Mouse (Mus musculus) lung, adult 2 months (tissue): ENCODE results near the gene Fcamr.

Experiments used
- CTCF ChIP-seq: fragments of 200-500 bp; IDR thresholded peaks from 2 replicates; pipeline ENCODE4 v1.5.1; 2011; ENCODE audit warnings: mild to moderate bottlenecking, low read length, control low read depth; ENCODE audit not compliant: insufficient read depth
- POLR2A ChIP-seq: fragments of 200-500 bp; IDR thresholded peaks from 2 replicates; pipeline ENCODE4 v1.6.1; 2011; ENCODE audit warnings: low read depth, mild to moderate bottlenecking, control low read depth, low read length, borderline replicate concordance; ENCODE audit errors: extremely low read depth

DNA sequence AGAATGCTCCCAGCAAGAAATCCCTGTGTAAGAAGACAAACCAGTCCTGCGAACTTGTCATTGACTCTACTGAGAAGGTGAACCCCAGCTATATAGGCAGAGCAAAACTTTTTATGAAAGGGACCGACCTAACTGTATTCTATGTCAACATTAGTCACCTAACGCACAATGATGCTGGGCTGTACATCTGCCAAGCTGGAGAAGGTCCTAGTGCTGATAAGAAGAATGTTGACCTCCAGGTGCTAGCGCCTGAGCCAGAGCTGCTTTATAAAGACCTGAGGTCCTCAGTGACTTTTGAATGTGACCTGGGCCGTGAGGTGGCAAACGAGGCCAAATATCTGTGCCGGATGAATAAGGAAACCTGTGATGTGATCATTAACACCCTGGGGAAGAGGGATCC is 43.8 kb downstream of the Fcamr start:
- TF ChIP-seq POLR2A: no peak
- no peak for TF ChIP-seq CTCF
